Mouse (Mus musculus): Measurements from ENCODE around the gene Kif24.

DNA sequence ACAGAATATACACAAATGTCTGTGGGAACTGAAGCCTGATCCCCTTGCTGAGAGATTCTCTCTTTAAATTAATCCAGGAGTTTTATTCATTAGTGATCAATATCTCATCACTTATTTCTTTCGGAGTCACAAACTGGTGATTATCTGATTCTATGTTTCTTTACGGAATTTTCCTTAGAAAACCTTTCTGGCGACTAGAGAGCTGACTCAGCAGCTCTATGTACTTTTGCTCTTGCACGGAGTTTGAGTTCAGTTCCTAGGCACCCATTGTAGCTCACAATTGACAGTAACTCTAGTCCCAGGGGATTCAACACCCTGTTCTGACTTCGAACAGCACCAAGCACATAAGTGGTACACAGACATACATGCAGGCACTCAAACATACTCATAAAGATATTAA, 25.8 kb downstream of the Kif24 start:
- TF ChIP-seq EP300 (optimal IDR thresholded peaks at IDR 0.05) (no peak), CTCF (IDR thresholded peaks at IDR 0.05; ENCODE audit: low read depth) (no peak)

All from stomach, postnatal 0 days (tissue).